Mouse (Mus musculus) ZHBTc4 (cell line): ENCODE measurements around the gene Atp6v1f.

Experiments
- DNase-seq: peaks from one replicate; pipeline ENCODE4 v3.0.0-alpha.2; 2011; ENCODE audit warnings: low read depth, low spot score

Atp6v1f gene

DNA sequence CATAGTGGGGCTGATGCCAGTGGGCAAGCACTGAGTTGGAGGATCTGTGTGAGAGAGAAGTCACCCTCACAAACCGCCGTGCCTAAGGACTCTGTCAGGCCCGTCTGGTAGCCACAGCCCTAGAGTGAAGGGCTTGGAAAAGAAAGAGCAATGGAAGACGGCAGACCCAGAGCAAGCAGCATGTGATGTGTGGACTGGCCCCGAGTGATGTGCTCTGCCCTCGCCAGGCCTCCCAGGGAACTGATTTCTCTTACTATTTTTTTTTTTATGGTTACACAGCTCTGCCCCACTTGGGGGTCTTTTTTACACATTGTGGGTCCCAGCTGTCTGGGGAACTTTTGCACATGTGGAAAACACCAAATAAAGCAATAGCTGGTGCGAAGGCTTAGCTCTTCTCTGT, 6.0 kb upstream of the Atp6v1f start:
- DNase-seq = no peak

DNA sequence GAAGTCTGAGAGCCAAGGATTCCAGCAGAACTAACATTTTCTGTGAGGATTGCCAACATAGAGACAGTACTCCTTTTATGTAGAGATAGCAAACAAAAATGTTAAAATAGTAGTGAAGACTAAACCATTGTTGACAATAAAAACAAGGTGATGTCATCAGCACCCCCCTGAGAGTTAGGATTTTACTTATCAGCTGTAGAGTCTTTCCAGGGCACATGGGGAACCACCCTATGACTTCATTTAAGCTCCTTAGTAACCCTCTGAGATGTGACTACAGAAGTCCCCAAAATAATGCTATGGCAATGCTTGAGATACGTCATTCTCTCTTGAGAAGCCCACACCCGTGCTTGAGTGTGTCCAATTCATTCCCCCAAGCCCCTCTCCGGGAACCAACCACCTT, 4.1 kb upstream of the Atp6v1f start:
- DNase-seq = no peak

- DNase-seq = no peak
Measured at GRCm38 (mm10) chr6:29468851-29469250, 1.3 kb downstream of the Atp6v1f start.

GRCm38 (mm10) chr6:29471137-29471536, 3.6 kb downstream of the Atp6v1f start, which contains the start of gene Atp6v1fnb:
Atp6v1fnb (plus strand) TSS chr6:29471437.
- DNase-seq = no peak

DNA sequence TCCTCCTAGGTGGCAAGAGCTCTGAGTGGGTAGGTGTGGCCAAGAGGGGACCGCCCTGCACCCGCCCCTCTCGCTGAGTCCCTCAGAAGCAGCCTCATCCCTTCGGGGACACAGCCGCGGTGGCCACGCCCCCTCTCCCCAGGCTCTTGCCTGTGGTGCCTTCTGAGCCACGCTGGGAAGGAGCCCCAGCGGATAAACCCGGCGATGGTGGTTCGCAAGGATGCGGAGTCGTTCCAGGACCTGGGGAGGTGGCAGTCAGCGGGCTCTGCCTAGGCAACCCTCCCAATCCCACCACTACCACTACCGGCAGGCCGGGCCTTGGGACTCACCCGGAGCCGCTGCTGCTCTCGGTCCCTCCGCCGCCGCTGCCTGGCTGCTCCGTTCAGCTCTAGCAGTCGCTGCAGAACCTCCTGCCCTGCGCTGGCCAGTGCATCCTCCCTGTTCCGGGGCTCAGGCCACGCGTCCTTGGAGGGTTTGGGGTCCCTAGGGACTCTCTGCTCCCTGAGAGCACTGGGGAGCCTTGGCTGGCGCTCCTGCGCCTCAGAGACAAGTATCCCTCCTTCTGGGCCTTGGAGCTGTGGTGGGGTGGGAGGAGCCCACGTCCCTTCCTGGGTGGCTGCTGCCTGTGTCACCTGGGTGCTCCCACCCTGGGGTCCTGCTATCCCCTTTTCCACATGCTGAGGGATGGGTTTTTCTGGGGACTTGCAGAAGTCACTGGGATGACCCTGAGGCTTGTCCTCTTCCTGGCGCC, 6.6 kb downstream of the Atp6v1f start:
- DNase-seq = peak; percentile 96

- DNase-seq = peak; percentile 30
Measured at GRCm38 (mm10) chr6:29474736-29475135, 7.2 kb downstream of the Atp6v1f start.

- DNase-seq = no peak
Measured at GRCm38 (mm10) chr6:29482691-29483090, 15.2 kb downstream of the Atp6v1f start.

GRCm38 (mm10) chr6:29484716-29485559, 17.4 kb downstream of the Atp6v1f start:
- DNase-seq = peak; percentile 90

DNA sequence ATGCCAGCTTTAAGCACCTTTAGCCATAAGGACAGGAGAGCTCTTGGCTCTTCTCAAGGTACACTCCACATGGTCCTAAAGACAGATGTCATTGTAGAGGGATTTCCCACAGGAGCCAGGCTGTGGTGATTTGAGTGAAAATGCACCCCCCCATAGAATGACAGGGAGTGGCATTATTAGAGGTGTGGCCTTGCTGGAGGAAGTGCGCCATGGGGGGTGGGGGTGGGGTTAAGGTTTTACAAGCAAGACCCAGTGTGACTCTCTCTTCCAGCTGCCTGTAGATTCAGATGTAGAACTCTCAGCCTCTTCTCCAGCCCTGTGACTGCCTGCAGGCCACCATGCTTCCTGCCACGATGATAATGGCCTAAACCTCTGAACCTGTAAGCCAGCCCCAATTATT, 18.4 kb downstream of the Atp6v1f start:
- DNase-seq = peak; percentile 79

DNA sequence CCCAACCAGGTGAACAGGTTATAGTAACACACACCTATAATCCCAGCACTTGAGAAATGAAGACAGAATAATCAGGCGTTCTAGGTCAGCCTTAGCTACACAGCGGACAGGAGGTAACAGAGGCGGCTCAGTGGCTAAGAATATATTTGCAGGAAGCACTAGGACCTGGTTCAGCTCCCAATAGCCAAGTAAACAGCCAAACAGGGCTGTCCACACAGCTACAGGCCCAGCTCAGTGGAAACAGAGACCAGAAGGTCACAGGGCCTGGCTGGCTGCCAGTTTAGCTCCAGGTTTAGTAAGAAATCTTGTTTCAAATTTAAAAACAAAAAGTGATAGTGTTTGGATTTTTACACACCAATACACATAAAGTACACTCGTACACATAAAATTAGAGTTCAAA, 26.6 kb downstream of the Atp6v1f start:
- DNase-seq = no peak

- no peak for DNase-seq
Measured at GRCm38 (mm10) chr6:29496270-29496669, 28.8 kb downstream of the Atp6v1f start.

- no peak for DNase-seq
Measured at GRCm38 (mm10) chr6:29497791-29498190, 30.3 kb downstream of the Atp6v1f start.

GRCm38 (mm10) chr6:29500177-29500576, 32.7 kb downstream of the Atp6v1f start:
- DNase-seq = no peak

DNA sequence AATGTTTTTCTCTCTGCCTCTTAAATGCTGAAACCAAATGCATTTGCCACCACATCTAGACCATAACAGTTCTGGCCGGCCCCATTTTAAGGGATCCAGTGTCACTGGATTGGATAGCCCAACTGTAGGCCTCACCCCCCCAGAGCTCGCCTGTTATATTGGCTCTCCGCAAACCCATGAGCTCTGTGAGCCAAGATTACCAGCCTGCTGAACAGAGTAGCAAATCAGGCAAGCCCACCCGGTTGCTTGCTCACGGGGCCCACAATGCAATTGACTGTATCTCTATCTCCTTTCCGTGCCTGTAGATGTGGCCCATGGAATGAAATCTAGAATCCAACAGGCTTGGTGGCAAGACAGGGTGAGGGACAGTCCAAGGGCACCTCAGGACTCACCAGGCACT, 33.3 kb downstream of the Atp6v1f start:
- no peak for DNase-seq

- no peak for DNase-seq
Measured at GRCm38 (mm10) chr6:29501599-29501998, 34.1 kb downstream of the Atp6v1f start.

- DNase-seq = no peak
Measured at GRCm38 (mm10) chr6:29505493-29505892, 38.0 kb downstream of the Atp6v1f start.

DNA sequence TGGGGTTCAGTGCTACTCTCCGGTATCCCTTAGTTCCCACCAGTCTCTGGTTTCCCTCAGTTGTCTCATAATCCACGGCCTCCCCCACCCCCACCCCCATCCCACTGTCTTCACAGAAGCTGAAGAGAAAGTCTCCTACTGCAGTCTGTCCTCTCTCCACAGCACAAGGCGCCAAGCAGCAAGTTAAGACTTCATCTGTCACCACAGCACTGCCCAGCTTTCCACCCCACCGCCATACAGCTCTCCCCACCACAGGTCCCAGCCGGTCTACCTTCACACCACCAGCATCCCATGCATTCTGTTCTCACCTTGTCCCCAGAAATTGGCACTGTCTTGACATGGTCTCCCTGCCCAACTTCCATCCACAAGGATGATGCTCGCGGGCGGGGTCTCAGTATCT, 39.3 kb downstream of the Atp6v1f start:
- DNase-seq = no peak

GRCm38 (mm10) chr6:29507447-29508309, 40.2 kb downstream of the Atp6v1f start, which contains the start of gene Kcp:
Kcp (minus strand) TSS chr6:29507952.
- DNase-seq = peak; percentile 66

- DNase-seq = peak; percentile 69
Measured at GRCm38 (mm10) chr6:29509086-29509485, 41.6 kb downstream of the Atp6v1f start.

GRCm38 (mm10) chr6:29513284-29513683, 45.8 kb downstream of the Atp6v1f start:
- peak; percentile 47 for DNase-seq

GRCm38 (mm10) chr6:29517139-29517538, 49.6 kb downstream of the Atp6v1f start:
- peak; percentile 88 for DNase-seq
